Mouse (Mus musculus): ENCODE measurements at regions not wholly inside any gene's neighbourhood (a gene's known extent, or its start where the extent isn't known, plus 50 kb on each side); places are given as distances from the start of the nearest gene placed in this dataset.

DNA sequence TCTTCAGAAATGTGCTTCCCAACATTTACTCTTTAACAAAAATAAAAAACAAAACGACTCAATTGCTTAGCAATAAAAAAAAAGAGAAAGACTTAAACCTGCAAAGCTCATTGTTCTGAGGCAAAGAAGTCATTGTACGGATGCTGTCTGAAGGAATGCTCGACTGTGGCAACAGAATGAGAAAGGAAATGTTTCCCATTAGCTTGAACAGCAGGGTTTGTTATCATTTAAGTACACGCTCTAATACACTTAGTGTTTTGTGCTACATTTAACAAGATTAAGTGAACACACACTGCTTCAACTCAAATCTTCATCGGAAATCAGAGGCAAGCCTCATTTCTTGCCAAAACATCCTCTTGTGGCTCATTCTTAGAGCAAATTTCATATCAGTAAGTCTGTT, 336.7 kb downstream of the Lipi start:
- ATAC-seq (ENCODE audit: low FRiP score, low TSS enrichment) = no peak
- Histone ChIP-seq H3K4me1 (ENCODE audit: insufficient read depth, low read length) (no peaks in the 10 kb centered on the region), H3K27ac (ENCODE audit: low read length) (no peak overlapping the region), H3K4me2 (replicated peaks; ENCODE audit: low read depth, low read length) (no peak overlapping the region), H3K4me3 (ENCODE audit: low read length) (no peak overlapping the region), H3K27me3 (ENCODE audit: insufficient read depth, low read length) (no peaks in the 10 kb centered on the region), H3K36me3 (ENCODE audit: insufficient read depth, low read length) (no peaks in the 10 kb centered on the region), H3K9me3 (ENCODE audit: low read length) (no peaks in the 10 kb centered on the region), H3K9ac (replicated peaks; ENCODE audit: low read length) (no peak overlapping the region)
- WGBS = 59% methylated on average over 5 of the region's 5 CpGs

DNA sequence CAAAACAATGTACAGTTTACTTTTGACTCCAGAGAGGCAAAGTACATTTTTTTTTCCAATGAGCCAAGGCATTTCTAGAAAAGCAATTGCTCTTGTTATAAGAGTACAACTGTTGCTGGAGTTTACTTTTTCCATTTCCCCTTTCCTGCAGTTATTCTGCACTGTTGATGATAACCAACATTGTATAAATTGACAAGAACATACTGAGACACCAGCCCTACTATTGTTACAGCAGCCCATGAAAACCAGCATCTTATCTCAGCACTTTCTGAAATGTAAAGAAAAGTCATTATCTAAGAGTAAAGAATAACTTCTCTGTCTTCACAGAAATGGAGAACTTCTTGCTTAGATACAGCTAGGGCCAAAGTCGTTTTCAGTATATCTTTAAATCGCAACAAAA, 345.5 kb downstream of the Lipi start:
- no peak overlapping the region for H3K9ac ChIP-seq (replicated peaks; ENCODE audit: low read length)
- H3K4me3 ChIP-seq (ENCODE audit: low read length) = no peak overlapping the region
- H3K4me2 ChIP-seq (replicated peaks; ENCODE audit: low read depth, low read length) = no peak overlapping the region
- no peak for ATAC-seq (ENCODE audit: low FRiP score, low TSS enrichment)
- no peaks in the 10 kb centered on the region for H3K9me3 ChIP-seq (ENCODE audit: low read length)
- H3K27me3 ChIP-seq (ENCODE audit: insufficient read depth, low read length) = no peaks in the 10 kb centered on the region
- no peaks in the 10 kb centered on the region for H3K4me1 ChIP-seq (ENCODE audit: insufficient read depth, low read length)
- 88% methylated on average over 2 of the region's 2 CpGs for WGBS
- no peak overlapping the region for H3K27ac ChIP-seq (ENCODE audit: low read length)
- no peaks in the 10 kb centered on the region for H3K36me3 ChIP-seq (ENCODE audit: insufficient read depth, low read length)

GRCm38 (mm10) chr16:75232133-75232532, 353.7 kb downstream of the Lipi start:
- no peak overlapping the region for H3K4me3 ChIP-seq (ENCODE audit: low read length)
- no peaks in the 10 kb centered on the region for H3K36me3 ChIP-seq (ENCODE audit: insufficient read depth, low read length)
- H3K9ac ChIP-seq (replicated peaks; ENCODE audit: low read length) = no peak overlapping the region
- WGBS = 100% methylated on average over 1 of the region's 1 CpGs
- no peaks in the 10 kb centered on the region for H3K4me1 ChIP-seq (ENCODE audit: insufficient read depth, low read length)
- ATAC-seq (ENCODE audit: low FRiP score, low TSS enrichment) = no peak
- no peak overlapping the region for H3K27ac ChIP-seq (ENCODE audit: low read length)
- no peak overlapping the region for H3K4me2 ChIP-seq (replicated peaks; ENCODE audit: low read depth, low read length)
- H3K27me3 ChIP-seq (ENCODE audit: insufficient read depth, low read length) = no peaks in the 10 kb centered on the region
- H3K9me3 ChIP-seq (ENCODE audit: low read length) = no peaks in the 10 kb centered on the region

DNA sequence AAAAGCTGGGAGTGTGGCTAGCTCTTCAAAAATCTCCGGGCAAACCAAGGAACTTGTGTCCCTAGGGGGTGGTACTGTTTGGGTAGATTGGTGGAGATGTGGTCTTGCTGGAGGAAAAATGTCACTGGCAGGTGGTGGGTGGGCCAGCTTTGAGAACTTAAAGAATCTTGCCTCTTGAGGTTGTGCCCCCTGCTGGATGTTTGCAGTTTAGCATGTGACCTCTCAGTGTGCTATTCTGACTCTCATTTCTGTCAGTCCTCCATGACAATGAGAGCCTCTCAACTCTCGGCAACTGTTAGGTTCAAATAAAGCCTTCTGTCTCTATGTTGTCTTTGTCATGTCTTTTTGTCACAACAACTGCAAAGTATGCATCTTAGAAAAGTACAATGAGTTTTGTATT, 392.5 kb downstream of the Lipi start:
- no peak overlapping the region for H3K4me3 ChIP-seq (ENCODE audit: low read length)
- no peaks in the 10 kb centered on the region for H3K4me1 ChIP-seq (ENCODE audit: insufficient read depth, low read length)
- H3K27me3 ChIP-seq (ENCODE audit: insufficient read depth, low read length) = no peaks in the 10 kb centered on the region
- ATAC-seq (ENCODE audit: low FRiP score, low TSS enrichment) = no peak
- H3K4me2 ChIP-seq (replicated peaks; ENCODE audit: low read depth, low read length) = no peak overlapping the region
- no peaks in the 10 kb centered on the region for H3K36me3 ChIP-seq (ENCODE audit: insufficient read depth, low read length)
- H3K9ac ChIP-seq (replicated peaks; ENCODE audit: low read length) = no peak overlapping the region
- WGBS = 84% methylated on average over 2 of the region's 2 CpGs
- H3K9me3 ChIP-seq (ENCODE audit: low read length) = no peaks in the 10 kb centered on the region
- no peak overlapping the region for H3K27ac ChIP-seq (ENCODE audit: low read length)

GRCm38 (mm10) chr16:75190316-75190715, 395.5 kb downstream of the Lipi start:
- 94% methylated on average over 6 of the region's 6 CpGs for WGBS
- Histone ChIP-seq H3K4me3 (ENCODE audit: low read length) (no peak overlapping the region), H3K4me1 (ENCODE audit: insufficient read depth, low read length) (no peaks in the 10 kb centered on the region), H3K27ac (ENCODE audit: low read length) (no peak overlapping the region), H3K9me3 (ENCODE audit: low read length) (no peaks in the 10 kb centered on the region), H3K4me2 (replicated peaks; ENCODE audit: low read depth, low read length) (no peak overlapping the region), H3K36me3 (ENCODE audit: insufficient read depth, low read length) (no peaks in the 10 kb centered on the region), H3K27me3 (ENCODE audit: insufficient read depth, low read length) (no peaks in the 10 kb centered on the region), H3K9ac (replicated peaks; ENCODE audit: low read length) (no peak overlapping the region)
- ATAC-seq (ENCODE audit: low FRiP score, low TSS enrichment) = no peak

- no peaks in the 10 kb centered on the region for H3K36me3 ChIP-seq (ENCODE audit: insufficient read depth, low read length)
- H3K4me1 ChIP-seq (ENCODE audit: insufficient read depth, low read length) = no peaks in the 10 kb centered on the region
- H3K9ac ChIP-seq (replicated peaks; ENCODE audit: low read length) = no peak overlapping the region
- H3K4me2 ChIP-seq (replicated peaks; ENCODE audit: low read depth, low read length) = no peak overlapping the region
- WGBS = 65% methylated on average over 1 of the region's 1 CpGs
- no peaks in the 10 kb centered on the region for H3K9me3 ChIP-seq (ENCODE audit: low read length)
- no peaks in the 10 kb centered on the region for H3K27me3 ChIP-seq (ENCODE audit: insufficient read depth, low read length)
- ATAC-seq (ENCODE audit: low FRiP score, low TSS enrichment) = no peak
- H3K4me3 ChIP-seq (ENCODE audit: low read length) = no peak overlapping the region
- H3K27ac ChIP-seq (ENCODE audit: low read length) = no peak overlapping the region
Observed at GRCm38 (mm10) chr16:75166040-75166439, 419.8 kb downstream of the Lipi start.

DNA sequence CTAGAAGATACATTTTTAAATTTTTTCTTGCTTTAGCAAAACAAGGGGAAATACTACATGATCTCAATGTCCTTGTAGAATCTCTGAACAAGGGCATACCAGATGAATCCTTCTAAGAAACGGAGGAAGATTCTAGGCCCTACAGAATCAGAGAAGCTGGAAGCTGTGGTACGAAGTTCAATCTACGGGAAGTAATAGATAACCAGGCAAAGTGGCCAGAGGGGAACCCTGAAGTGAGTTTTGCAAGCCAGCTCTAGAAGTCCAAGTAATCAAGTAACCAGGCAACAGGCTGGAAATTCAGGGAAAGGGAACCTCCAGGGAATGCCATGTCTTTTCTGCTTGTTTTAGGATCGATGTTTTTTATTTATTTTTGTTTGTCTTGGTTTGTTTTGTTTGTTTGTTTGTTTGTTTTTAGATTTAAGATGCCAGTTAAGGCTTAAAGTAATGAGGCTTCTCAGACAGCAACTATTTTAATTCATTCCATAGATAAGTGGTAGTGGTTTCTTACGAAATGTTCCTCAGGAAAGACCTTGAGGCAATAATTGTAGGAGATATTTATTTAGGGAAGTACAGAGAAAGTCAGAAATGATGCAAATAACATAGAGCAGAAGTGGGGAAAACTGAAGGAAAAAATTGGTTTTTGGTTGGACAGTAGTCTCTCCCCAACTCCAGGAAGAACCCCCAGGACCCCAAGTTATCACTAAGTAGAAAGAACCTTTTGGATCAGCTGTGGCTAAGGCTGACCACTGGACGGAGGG, 420.7 kb downstream of the Lipi start:
- no peak overlapping the region for H3K4me3 ChIP-seq (ENCODE audit: low read length)
- H3K4me1 ChIP-seq (ENCODE audit: insufficient read depth, low read length) = no peaks in the 10 kb centered on the region
- peak; percentile 51; the same call in 1 of the 2 replicates for ATAC-seq (ENCODE audit: low FRiP score, low TSS enrichment)
- H3K27me3 ChIP-seq (ENCODE audit: insufficient read depth, low read length) = no peaks in the 10 kb centered on the region
- WGBS = 74% methylated on average over 6 of the region's 6 CpGs
- no peak overlapping the region for H3K27ac ChIP-seq (ENCODE audit: low read length)
- H3K36me3 ChIP-seq (ENCODE audit: insufficient read depth, low read length) = no peaks in the 10 kb centered on the region
- H3K4me2 ChIP-seq (replicated peaks; ENCODE audit: low read depth, low read length) = no peak overlapping the region
- H3K9ac ChIP-seq (replicated peaks; ENCODE audit: low read length) = no peak overlapping the region
- no peaks in the 10 kb centered on the region for H3K9me3 ChIP-seq (ENCODE audit: low read length)

DNA sequence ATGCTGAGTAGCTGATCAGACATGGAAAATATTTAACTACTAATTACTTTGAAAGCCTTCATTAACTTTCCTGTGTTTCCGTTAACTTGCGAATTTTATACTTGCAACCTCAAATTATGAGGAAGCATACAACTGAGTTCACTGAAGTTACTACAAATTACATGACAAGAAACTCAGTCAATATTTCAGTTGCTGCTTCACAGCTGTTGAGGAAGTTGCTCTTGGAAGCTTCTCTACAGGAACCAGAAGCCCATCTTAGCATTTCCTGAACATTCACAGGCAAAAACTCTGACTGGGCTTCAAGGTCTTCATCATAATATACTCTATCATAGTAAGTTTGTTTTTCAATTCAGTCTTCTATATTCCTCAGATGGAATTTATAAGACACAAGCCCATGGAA, 426.1 kb downstream of the Lipi start:
- no peak overlapping the region for H3K9ac ChIP-seq (replicated peaks; ENCODE audit: low read length)
- WGBS = 87% methylated on average over 2 of the region's 2 CpGs
- no peak for ATAC-seq (ENCODE audit: low FRiP score, low TSS enrichment)

GRCm38 (mm10) chr16:75155441-75156038, 430.3 kb downstream of the Lipi start:
- WGBS = 82% methylated on average over 5 of the region's 5 CpGs
- Histone ChIP-seq H3K9me3 (ENCODE audit: low read length) (no peaks in the 10 kb centered on the region), H3K4me1 (ENCODE audit: insufficient read depth, low read length) (no peaks in the 10 kb centered on the region), H3K4me2 (replicated peaks; ENCODE audit: low read depth, low read length) (no peak overlapping the region), H3K27ac (ENCODE audit: low read length) (no peak overlapping the region), H3K36me3 (ENCODE audit: insufficient read depth, low read length) (no peaks in the 10 kb centered on the region), H3K9ac (replicated peaks; ENCODE audit: low read length) (no peak overlapping the region), H3K27me3 (ENCODE audit: insufficient read depth, low read length) (no peaks in the 10 kb centered on the region), H3K4me3 (ENCODE audit: low read length) (no peak overlapping the region)
- no peak for ATAC-seq (ENCODE audit: low FRiP score, low TSS enrichment)

More for the DNA sequence above, 426.1 kb downstream of the Lipi start:
- H3K27ac ChIP-seq (ENCODE audit: low read length) = no peak overlapping the region
- H3K36me3 ChIP-seq (ENCODE audit: insufficient read depth, low read length) = no peaks in the 10 kb centered on the region
- no peaks in the 10 kb centered on the region for H3K27me3 ChIP-seq (ENCODE audit: insufficient read depth, low read length)
- no peaks in the 10 kb centered on the region for H3K4me1 ChIP-seq (ENCODE audit: insufficient read depth, low read length)
- H3K4me2 ChIP-seq (replicated peaks; ENCODE audit: low read depth, low read length) = no peak overlapping the region
- no peaks in the 10 kb centered on the region for H3K9me3 ChIP-seq (ENCODE audit: low read length)
- H3K4me3 ChIP-seq (ENCODE audit: low read length) = no peak overlapping the region

All from kidney, embryonic 16.5 days (tissue).